Mouse (Mus musculus) heart, embryonic 14.5 days (tissue): Measurements from ENCODE around the gene Dusp3. TPM values are rescaled to one million over a fixed set of nuclear protein-coding genes. Genes with fewer than 3 reads are reported as not detected.

Experiments used
- ATAC-seq: fragments of 200-750 bp; cut with Nextera tagmentation; 2 replicates; pipeline ENCODE4 v1.8.0; 2017; ENCODE audit warnings: low read depth, moderate TSS enrichment; ENCODE audit not compliant: insufficient number of reproducible peaks, insufficient read depth, low FRiP score
- H3K27ac ChIP-seq, 2 experiments: fragments of 200-500 bp in 1 of 2; fragments of 300-500 bp in 1 of 2; sonication (generic) in 1 of 2; replicated peaks in 1 of 2; 2 replicates each; pipeline ENCODE4 v1.5.1; 2012 to 2014; ENCODE audit warnings: low read depth in 2 of 2, low read length in 2 of 2, control low read depth in 1 of 2, mild to moderate bottlenecking in 1 of 2, mixed read lengths in 1 of 2; ENCODE audit not compliant: control insufficient read depth in 1 of 2, insufficient read depth in 1 of 2
- H3K27me3 ChIP-seq: fragments of 300-500 bp; sonication (generic); 2 replicates; pipeline ENCODE4 v1.6.1; 2014; ENCODE audit warnings: mild to moderate bottlenecking, low read length, control low read depth; ENCODE audit not compliant: control insufficient read depth, insufficient read depth
- H3K36me3 ChIP-seq: fragments of 300-500 bp; sonication (generic); 2 replicates; pipeline ENCODE4 v1.6.1; 2014; ENCODE audit warnings: mild to moderate bottlenecking, control low read depth, low read length, mixed read lengths; ENCODE audit not compliant: control insufficient read depth, insufficient read depth
- H3K4me1 ChIP-seq, 2 experiments: fragments of 200-500 bp in 1 of 2; fragments of 300-500 bp in 1 of 2; sonication (generic) in 1 of 2; 2 replicates each; pipeline ENCODE4 v1.6.1; 2012 to 2014; ENCODE audit warnings: low read length in 2 of 2, control low read depth in 1 of 2, mixed read lengths in 1 of 2; ENCODE audit not compliant: control insufficient read depth in 2 of 2, insufficient read depth in 2 of 2
- H3K4me2 ChIP-seq: fragments of 300-500 bp; sonication (generic); 2 replicates; pipeline ENCODE4 v1.6.1; 2014; ENCODE audit warnings: mild to moderate bottlenecking, low read length
- H3K4me3 ChIP-seq, 2 experiments: fragments of 200-500 bp in 1 of 2; fragments of 300-500 bp in 1 of 2; sonication (generic) in 1 of 2; 2 replicates each; pipeline ENCODE4 v1.5.1; 2012 to 2014; ENCODE audit warnings: low read length in 2 of 2, mild to moderate bottlenecking in 2 of 2, control low read depth in 1 of 2, low read depth in 1 of 2, moderate library complexity in 1 of 2; ENCODE audit not compliant: control insufficient read depth in 1 of 2, insufficient read depth in 1 of 2
- H3K9ac ChIP-seq: fragments of 300-500 bp; sonication (generic); 2 replicates; pipeline ENCODE4 v1.6.1; 2014; ENCODE audit warnings: mild to moderate bottlenecking, low read length
- H3K9me3 ChIP-seq: fragments of 300-500 bp; sonication (generic); 2 replicates; pipeline ENCODE4 v1.6.1; 2016; ENCODE audit warnings: low read length, control low read depth; ENCODE audit not compliant: control insufficient read depth
- WGBS: fragments of 180-500 bp; shearing (Covaris S2); extraction: QIAGEN DNeasy Blood & Tissue Kit; methylation state at CpG from one replicate; pipeline ENCODE4 v1.1.7; 2014; 5-methylcytosine and 5-hydroxymethylcytosine counted together
- polyA plus RNA-seq: library from polyadenylated mRNA; unstranded; fragments of >200 nt; fragmentation: Nextera tagmentation; extraction: Ambion mirVana; gene quantifications from 2 replicates; pipeline ENCODE4 v1.2.1, GENCODE M21; 2014

Gene Dusp3
- polyA plus RNA-seq, 1 experiment from 2014 or later = 58.9 TPM

DNA sequence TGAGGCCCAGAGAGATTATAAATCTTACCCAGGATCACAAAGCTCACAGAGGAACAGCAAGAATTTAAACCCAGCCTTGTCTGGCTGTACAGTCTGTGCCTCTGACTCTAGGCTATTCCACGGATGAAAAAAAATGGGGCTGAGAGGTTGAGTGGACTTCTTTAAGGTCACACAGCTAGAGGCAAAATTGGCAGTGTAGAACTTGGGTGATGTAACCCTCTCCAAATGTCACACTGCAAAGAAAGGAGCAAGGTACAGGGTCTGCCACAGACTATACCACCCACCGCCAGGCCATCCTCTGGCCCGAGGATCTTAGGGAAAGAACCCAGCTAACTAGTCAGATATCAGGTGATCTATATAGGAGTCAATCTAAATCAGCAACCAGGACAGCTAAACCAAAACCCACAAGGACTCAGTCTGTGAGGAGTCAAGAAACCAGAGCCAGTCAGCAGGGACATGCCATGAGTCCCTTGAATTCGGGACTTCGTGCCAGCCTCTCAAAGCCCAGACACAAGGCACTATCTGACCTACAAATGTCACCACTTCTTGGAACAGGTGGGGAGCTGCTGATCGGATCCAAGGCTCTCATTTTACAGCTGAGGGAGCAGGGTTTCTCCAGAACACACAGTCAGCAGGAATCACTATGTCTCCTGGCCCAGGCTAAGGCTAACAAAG lies 37.4 kb upstream of the Dusp3 start:
- no peaks in the 10 kb centered on the region for H3K36me3 ChIP-seq
- WGBS = 78% methylated on average over 6 of the region's 6 CpGs
- H3K9me3 ChIP-seq = no peaks in the 10 kb centered on the region
- no peak for ATAC-seq
- no peak overlapping the region for H3K9ac ChIP-seq
- H3K4me3 ChIP-seq = no peak overlapping the region
- no peak overlapping the region for H3K4me2 ChIP-seq
- peaks cover 3% of the 10 kb centered on the region; the same call in 1 of the 2 replicates for H3K27me3 ChIP-seq
- no peak overlapping the region for H3K27ac ChIP-seq
- peaks cover 4 to 13% of the 10 kb centered on the region in 2 experiments; a peak in 3 of 4 replicates for H3K4me1 ChIP-seq

DNA sequence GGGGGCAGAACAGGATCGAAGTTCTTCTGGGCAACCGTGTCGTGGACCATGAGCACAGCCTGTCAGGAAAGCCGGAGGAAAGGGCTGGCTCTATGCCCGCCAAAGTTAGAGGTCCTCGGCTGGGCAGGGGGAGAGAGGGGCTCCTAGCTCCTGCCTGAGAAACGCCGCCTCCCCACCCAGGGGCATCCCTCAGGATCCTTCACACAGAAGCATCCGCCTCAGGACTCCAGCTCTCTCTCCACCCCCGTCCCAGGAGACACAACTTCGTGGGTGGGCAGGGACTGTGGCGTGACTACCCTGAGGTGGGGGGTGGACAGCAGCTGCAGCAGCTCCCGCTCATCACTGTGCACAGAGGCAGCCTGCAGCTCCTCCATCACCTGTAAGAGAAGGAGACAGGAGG lies 36.6 kb upstream of the Dusp3 start:
- 74% methylated on average over 13 of the region's 13 CpGs for WGBS
- no peak for ATAC-seq
- H3K36me3 ChIP-seq = no peaks in the 10 kb centered on the region
- no peak overlapping the region for H3K27ac ChIP-seq
- H3K4me3 ChIP-seq = no peak overlapping the region
- H3K4me2 ChIP-seq = no peak overlapping the region
- H3K9me3 ChIP-seq = no peaks in the 10 kb centered on the region
- peaks cover 3% of the 10 kb centered on the region; the same call in 1 of the 2 replicates for H3K27me3 ChIP-seq
- H3K9ac ChIP-seq = no peak overlapping the region
- H3K4me1 ChIP-seq = peaks cover 4 to 13% of the 10 kb centered on the region in 2 experiments; a peak in 3 of 4 replicates

DNA sequence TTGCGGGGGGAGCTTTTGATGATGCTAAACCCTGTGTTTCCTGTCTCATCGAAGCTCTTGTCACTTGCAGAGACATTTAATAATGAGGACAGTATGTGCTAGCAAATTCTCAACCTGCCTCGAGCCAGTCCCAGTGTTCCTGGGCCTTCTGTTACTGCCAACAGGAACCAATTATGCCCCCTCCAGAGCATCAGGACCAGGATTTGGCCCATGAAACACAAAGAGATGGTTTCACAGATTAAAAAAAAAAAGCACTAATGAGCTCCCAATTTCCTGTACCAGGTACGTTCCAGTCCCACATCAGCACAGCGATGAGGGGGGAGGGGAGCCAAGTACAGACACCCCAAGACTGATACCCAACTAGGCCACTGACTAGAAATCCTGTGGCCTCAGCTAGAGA lies 34.4 kb upstream of the Dusp3 start:
- H3K27ac ChIP-seq = no peak overlapping the region
- no peaks in the 10 kb centered on the region for H3K36me3 ChIP-seq
- no peaks in the 10 kb centered on the region for H3K9me3 ChIP-seq
- no peak overlapping the region for H3K4me2 ChIP-seq
- H3K9ac ChIP-seq = no peak overlapping the region
- H3K4me1 ChIP-seq = peaks cover 3 to 5% of the 10 kb centered on the region in 2 experiments; a peak in 1 of 4 replicates
- WGBS = 86% methylated on average over 5 of the region's 5 CpGs
- ATAC-seq = no peak
- H3K27me3 ChIP-seq = peaks cover 3% of the 10 kb centered on the region; the same call in 1 of the 2 replicates
- H3K4me3 ChIP-seq = no peak overlapping the region

DNA sequence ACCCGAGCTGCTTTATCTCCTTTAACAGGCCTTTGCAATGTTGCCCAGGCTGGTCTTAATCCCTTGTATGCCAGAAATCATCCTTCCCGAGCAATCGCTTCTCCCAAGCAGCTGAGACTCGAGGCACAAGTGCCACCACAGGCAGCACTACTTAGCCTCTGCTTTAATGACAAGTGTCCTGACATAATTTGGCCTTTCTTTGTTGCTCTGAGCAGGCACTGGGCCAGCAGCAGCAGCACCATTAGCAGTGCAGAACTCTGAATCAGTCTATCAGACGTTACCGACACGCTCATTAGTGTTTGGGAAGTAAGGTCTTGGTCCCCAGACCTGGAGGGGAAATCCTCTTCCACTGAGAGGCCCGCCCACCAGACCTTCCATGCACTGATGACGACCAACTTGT lies 32.9 kb upstream of the Dusp3 start:
- Histone ChIP-seq H3K27me3 (peaks cover 3% of the 10 kb centered on the region; the same call in 1 of the 2 replicates), H3K4me2 (no peak overlapping the region), H3K4me1 (peaks cover 0 to 6% of the 10 kb centered on the region in 2 experiments; a peak in 1 of 4 replicates), H3K4me3 (no peak overlapping the region), H3K9ac (no peak overlapping the region), H3K9me3 (no peaks in the 10 kb centered on the region), H3K36me3 (no peaks in the 10 kb centered on the region), H3K27ac (no peak overlapping the region)
- no peak for ATAC-seq
- WGBS = 71% methylated on average over 9 of the region's 9 CpGs

DNA sequence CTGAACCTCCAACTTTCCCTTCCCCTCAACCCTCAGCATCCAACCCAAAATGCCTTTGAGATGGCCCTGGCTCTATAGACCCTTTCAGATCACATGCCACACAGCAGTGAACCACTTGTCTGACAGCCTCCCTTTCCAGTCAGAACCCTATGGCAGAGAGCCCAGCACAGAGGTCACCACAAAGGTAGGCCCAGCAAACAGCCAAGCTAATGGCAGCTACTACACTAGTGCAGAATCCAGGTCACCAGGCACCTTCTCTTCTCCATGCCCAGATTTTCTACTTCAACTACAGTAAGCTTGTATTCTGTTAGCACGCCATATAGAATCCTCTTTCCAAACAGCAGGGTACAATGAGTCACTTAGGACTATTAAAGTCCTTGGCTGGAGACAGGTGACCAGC lies 29.3 kb upstream of the Dusp3 start:
- ATAC-seq = no peak
- WGBS = 91% methylated on average over 1 of the region's 1 CpGs
- Histone ChIP-seq H3K27me3 (no peaks in the 10 kb centered on the region), H3K4me1 (peaks cover 0 to 6% of the 10 kb centered on the region in 2 experiments; a peak in 1 of 4 replicates), H3K4me3 (no peak overlapping the region), H3K27ac (peak overlapping the region; percentile 12 to 17; a peak in 2 of 4 replicates), H3K9ac (no peak overlapping the region), H3K36me3 (no peaks in the 10 kb centered on the region), H3K4me2 (no peak overlapping the region), H3K9me3 (no peaks in the 10 kb centered on the region)

DNA sequence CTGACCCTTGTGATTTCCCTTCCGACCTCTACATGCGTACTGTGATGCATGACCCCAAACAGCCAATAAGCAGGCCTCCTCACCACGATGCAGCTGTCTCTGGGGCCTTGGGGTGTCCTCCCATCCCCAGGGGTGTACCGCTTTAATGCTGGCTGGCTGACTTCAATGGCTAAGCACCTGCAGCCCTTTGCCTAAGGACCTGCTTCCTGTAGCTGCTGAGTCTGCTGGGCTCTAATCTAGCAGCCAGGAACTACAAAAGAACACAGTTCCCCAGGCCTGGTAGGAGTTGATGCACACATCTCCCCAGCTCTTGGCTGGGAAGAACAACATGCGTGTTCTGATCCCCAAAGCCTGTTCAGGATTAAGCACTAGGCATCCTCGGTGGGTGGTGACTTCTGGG lies 28.7 kb upstream of the Dusp3 start:
- H3K9ac ChIP-seq = no peak overlapping the region
- WGBS = 70% methylated on average over 6 of the region's 6 CpGs

DNA sequence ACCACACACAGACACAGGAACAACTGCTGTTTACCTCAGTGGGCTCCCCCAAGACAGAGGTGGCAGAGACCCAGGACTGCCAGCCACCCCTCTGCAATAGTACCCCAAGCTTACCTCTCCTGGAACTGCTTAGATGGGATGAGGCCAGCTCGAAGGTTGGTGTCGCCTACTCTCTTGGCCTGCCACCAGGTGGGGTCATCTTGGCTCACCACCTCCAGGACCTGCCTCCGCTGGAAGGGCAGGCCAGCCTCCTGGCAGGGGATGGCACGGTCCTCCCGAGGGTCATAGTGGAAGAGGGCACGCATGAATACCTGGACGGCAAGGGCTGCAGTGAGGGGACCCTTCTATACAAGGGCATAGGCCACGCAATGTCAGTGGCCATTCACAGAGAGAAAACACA lies 26.4 kb upstream of the Dusp3 start:
- 78% methylated on average over 8 of the region's 8 CpGs for WGBS
- Histone ChIP-seq H3K9me3 (no peaks in the 10 kb centered on the region), H3K27ac (no peak overlapping the region), H3K4me1 (peaks cover 5 to 10% of the 10 kb centered on the region in 2 experiments; a peak in 2 of 4 replicates), H3K4me2 (no peak overlapping the region), H3K4me3 (no peak overlapping the region), H3K9ac (no peak overlapping the region), H3K36me3 (peaks cover 6% of the 10 kb centered on the region; the same call in 1 of the 2 replicates), H3K27me3 (no peaks in the 10 kb centered on the region)
- no peak for ATAC-seq

More for the DNA sequence above, 28.7 kb upstream of the Dusp3 start:
- H3K4me3 ChIP-seq = no peak overlapping the region
- H3K4me2 ChIP-seq = no peak overlapping the region
- no peak overlapping the region for H3K27ac ChIP-seq
- peaks cover 0 to 6% of the 10 kb centered on the region in 2 experiments; a peak in 1 of 4 replicates for H3K4me1 ChIP-seq
- no peaks in the 10 kb centered on the region for H3K27me3 ChIP-seq
- no peak for ATAC-seq
- peaks cover 4% of the 10 kb centered on the region; the same call in 1 of the 2 replicates for H3K36me3 ChIP-seq
- no peaks in the 10 kb centered on the region for H3K9me3 ChIP-seq
